Mouse (Mus musculus) mesoderm, embryonic 11.5 days (tissue): ENCODE measurements around the gene Fxyd6.

Source experiments
- DNase-seq: peaks from one replicate; pipeline ENCODE4 v3.0.0-alpha.2; 2012; ENCODE audit warnings: low read depth, low spot score

Gene Fxyd6

DNA sequence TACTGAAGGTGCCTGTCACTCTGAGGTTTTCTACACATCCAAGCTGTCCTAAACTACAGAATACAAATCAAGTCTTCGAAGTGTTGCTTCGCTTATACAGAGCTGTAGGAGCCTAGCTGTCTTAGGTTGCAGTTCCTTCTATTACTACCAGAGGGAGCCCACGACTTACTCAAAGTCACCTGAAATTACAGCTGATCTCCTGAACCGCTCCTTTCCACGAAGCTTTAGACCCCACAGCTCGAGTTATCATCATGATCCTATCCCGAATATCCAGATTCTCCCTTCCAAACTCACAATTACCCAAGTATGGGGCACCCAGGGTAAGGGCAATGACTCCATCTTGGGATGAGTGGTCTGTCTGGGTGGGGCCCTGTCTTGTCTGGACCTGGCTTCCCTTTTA is 41.8 kb downstream of the Fxyd6 start:
- DNase-seq: peak; percentile 59

DNA sequence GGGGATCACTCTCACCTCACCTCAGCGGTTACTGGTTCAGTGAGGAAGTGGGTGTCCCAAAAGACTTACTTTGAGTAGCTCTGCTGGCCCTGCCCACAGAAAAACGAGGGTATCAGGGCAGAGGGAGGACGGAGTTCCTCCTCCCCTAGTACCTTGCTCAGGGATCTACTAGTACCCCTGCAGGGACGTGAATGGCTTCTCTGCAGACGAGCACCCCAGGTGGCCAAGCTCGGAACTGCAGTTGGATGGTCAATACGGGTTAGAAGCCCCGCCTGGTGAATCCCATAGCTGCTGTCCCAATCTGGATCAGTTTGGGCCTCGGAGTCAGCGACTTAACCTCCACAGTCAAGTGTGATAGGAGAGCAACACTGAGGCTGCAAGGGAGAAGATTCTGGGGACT is 42.3 kb downstream of the Fxyd6 start:
- peak; percentile 89 for DNase-seq

DNA sequence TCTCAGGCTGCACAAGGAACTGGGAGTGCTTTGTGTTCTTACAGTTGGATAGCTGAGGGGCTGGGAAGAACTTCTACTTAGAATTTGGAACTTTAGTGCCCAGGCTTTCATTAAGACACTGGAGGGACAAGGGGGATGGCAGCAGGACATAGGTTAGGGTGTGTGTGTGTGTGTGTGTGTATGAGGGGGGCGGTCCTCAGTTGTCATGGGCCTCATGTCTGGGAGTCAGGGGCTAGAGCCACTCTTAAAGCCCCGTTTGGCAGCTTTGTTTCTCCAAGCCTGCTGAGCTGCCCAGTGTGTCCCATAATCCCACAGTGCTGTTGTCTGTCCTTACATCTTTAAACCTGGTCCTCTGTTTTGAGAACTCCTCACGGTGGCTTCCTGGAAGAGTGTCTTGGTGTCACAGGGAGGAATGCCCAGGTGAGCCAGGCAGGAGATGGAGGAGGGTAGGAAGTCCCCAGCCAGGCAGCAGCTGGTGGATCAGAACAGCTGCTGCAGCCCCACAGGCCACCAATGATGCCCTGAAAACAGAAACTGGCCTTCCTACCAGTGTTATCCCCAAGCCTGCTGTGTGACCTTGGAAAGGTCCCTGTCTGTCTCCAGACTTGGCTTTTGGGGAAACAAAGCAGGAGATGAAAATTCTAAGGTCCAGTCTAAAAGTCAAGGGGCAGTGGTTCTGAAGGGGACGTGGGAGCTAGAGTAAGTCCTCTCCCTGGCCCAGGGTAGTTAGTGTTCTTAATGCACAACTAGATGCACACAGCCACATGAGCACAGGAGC is 42.9 kb downstream of the Fxyd6 start:
- DNase-seq: no peak

DNA sequence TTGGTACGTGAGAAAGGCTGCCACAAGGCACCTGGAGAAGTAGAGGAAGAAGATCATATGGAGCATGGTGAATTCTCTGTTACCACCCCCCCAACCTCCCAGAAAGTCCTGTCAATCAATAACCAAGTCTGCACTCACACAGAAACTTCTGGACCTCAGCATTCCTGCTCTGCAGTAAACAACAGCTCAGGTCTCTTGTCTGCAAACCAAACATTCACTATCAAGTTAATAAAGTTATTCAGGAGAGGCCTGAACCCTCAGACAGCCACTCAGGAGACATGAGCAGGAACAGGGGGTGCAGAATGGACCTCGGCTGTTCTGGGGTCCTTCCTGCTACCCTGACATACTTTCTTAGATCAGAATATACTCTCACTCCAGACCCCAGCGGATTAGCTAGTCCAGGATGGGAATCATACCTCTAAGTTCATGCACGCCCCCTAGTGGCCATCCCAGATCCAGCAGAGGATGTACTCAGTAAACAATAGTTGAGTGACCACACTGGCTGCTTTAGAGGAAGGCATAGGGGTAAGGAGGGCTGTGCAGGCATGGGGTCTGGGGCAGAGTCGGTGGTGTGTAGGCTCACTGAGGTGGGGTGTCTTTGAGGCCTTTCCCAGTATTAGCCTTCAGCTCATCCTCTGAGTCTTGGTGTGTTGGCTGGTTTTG is 43.6 kb downstream of the Fxyd6 start:
- peak; percentile 56 for DNase-seq

DNA sequence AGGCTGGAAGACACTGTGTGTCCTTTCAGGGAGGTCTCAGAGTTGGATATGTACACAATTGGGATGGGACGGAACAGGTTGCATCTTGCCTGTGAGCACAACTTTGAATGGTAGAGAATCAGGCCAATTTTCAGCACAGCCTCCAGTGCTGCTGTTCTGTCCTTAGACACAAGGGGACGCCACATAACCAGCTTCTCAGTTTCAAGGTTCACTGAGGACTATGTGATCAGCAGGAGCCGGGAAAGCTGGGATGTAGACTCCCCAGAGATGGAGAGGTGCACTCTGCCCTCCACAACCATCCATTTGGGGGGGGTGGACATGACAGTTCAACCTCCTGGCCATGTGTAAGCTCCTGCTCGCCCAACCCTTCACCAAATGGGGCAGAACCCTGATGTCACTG is 45.9 kb downstream of the Fxyd6 start:
- peak; percentile 67 for DNase-seq

DNA sequence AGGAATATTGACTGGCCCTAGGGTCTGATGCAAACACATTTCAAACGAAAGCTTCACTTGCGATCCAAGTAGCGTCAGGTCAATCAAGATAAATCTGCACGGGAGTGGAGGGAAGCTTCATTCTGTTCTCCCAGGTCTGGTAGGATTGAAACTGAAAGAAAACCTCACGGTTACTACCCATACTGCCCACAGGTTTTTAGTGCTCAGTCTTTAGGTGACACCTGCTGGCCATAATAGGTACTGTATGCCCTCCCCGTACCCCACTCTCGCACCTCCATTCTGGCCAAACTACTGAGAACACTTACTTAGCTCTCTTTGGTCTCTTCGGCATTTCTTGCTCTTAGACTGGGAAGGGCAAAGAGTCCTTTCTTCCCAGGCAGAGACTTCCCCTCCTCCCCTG is 47.3 kb downstream of the Fxyd6 start:
- peak; percentile 48 for DNase-seq

DNA sequence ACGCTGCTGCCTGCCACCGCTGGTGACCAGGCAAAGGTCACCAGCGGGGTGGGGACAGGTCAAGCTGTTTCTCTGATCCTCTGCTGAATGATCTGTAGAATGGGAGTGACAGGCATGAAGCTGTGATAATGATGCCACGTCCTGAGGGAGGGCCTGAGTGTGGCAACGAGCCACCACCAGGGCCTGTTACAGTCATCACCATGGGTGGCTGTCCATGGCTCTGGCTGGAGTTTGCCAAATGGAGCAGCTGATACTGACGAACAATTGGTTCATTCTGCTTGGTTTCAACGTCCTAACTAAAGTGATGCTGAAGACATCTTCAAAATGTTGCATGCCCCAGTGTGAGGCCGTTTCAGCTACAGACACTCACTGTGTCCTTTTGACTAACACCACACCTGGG is 48.3 kb downstream of the Fxyd6 start:
- DNase-seq: no peak

DNA sequence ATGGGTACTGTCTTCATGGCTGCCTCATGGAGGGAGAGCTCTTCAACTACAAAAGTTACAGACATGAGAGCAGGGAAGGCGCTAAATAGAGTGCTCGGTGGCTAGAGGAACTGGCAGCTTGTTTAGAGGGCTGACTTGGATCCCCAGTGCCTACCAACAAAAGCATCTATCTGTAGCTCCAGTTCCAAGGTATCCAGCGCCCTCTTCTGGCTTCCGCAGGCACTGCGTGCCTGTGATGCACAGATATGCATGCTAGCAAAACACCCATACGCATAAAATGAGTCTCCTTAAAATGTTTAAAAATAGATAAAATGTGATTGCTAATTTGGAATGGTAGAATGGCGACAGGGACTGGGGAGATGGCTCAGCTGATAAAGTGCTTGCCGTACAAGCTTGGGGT is 51.2 kb downstream of the Fxyd6 start:
- peak; percentile 30 for DNase-seq

DNA sequence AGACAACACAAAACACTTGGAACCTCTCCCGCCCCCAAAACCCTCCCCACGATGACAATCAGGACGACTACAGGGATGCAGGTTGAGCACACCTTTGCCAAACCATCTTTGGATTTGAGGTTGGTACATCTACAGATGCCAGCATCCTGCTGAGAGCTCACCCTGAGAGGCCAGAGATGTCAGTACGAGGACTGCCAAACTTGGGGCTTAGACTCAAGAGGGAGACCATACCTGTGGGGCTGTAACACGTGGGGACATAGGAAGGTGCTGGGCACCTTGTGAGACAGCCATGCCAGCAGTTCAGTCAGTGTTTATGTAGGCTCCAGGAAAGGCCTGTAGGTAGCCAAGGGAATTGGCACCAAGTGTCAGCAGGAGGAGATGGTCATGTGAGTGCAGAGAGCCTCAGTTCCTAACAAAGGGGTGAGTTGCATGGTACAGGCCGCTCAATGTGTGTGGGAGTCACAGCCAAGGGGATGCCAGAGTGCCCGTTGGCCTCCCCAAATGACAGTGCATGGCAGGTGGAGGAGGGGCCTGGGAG is 52.8 kb downstream of the Fxyd6 start:
- no peak for DNase-seq

DNA sequence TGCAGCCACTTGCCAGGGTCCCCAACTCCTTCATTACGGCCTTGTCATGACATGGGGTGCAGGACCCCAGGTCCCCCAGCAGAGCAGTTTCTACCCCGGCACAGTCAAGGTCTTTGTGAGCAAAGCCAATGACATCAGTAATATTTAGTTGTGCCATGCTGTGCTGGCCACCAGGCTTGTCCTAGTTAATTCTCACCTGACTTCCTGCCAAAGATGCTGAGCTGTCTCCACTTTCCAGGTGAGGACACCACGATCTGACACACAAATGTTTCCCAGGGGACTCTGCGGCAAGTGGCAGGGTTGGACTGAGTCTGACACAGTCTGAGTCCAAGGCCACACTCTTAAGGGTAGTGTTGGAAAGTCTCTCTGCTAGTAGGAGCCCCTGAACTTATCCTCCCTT is 56.5 kb downstream of the Fxyd6 start, which contains the start of gene Dscaml1:
Dscaml1 (plus strand) TSS at position 173 of the 400 bp plus-strand sequence.
- DNase-seq: no peak

DNA sequence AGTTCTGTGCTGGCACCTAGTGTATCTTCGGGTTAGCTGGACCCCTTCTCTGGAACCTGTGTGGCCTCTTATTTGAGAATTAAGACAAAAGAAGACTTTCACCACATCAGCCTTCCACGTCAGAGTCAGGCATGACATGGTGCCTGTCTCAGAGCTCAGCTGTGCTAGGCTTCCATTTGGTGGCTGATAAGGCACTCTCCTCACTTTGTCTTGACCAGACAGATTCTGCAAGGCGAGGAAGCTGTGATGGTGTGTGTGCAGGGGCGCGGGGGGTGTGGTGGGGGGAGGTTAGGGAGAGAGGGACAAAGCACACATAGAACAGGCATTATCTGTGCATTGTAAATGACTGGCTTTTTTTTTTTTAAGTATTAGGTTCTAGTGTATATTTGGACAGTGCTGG is 59.4 kb downstream of the Fxyd6 start:
- DNase-seq: no peak

DNA sequence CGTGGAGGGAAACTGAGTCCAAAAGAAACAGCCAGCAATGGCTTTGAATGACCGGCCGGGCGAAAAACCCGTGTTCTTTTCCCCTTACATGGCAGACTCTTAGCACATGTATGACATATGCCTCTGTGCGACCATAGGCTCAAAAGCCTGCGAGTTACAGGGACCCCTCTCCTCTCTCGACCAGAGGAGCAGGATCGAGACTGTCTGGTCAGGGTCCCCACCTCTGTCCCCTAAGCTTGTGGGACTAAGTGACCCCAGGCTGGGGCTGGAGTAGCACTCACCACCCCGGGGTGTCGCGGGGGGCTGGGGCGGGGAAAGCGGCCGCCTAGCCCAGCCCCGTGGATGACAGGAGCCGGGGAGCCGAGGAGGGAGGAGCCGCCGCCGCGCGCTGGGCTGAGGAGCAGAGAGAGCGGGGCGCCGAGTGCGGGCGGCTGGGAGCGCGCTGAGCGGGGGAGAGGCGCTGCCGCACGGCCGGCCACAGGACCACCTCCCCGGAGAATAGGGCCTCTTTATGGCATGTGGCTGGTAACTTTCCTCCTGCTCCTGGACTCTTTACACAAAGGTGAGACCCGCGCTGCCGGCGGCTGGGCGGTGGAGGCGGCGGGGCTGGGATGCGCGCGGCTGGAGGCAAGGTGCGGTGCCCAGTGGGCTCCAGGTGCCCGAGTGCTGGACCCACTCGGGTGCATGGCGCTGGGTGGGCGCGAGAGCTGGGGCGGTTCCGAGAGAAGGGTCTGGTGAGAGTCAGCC is 60.1 kb downstream of the Fxyd6 start:
- DNase-seq: peak; percentile 19

DNA sequence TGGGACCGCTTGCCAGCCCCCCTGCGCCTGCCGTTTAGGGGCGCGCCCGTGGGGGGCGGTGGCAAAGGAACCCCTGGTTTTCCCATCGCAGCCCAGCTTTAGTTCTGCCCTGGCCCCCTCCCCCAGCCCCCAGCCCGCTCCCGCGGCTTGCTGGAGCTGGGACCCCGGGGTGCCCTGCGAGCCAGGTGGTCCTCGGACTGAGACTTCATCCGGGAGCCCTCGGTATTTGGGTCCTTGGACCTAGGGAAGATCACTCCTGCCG is 60.6 kb downstream of the Fxyd6 start:
- DNase-seq: no peak

DNA sequence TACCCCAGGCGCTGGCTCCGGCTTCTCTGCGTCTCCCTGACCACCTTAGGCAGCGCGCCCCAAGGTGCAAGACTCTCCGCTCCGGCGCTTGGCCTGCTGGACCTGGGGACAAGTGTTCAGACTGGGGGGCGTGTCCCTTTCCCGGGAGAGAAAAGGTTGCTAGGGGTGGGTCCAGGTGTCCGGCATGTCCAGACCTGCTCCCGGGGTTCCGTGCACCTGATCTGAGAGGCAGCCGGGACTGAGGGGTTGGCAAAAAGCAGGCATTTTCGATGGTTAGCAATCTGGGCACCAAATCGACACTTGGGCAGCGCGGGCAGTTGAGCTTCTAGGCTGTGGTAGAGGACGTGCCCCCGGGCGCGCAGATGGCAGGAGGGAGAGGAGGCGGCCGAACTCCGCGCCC is 61.2 kb downstream of the Fxyd6 start:
- DNase-seq: no peak

DNA sequence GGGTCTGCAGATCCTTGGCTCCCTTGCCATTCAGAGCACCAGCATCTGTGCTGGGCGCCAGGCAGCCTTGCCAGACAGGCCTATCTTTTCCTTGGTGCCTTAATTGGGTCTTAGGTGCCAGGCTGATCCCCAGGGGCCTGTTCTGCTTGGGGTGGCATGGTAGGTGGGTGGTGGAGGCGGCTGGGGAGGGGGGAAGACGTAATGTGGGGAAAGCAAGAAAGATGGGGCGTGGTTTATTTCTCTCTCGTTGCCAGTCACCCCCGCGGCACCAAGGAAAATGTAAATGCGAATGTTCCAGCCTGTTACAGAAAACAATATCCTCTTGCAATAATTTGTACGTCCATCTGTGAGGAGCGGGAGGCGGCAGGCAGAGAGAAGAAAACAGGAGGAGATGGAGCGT is 62.7 kb downstream of the Fxyd6 start:
- no peak for DNase-seq

DNA sequence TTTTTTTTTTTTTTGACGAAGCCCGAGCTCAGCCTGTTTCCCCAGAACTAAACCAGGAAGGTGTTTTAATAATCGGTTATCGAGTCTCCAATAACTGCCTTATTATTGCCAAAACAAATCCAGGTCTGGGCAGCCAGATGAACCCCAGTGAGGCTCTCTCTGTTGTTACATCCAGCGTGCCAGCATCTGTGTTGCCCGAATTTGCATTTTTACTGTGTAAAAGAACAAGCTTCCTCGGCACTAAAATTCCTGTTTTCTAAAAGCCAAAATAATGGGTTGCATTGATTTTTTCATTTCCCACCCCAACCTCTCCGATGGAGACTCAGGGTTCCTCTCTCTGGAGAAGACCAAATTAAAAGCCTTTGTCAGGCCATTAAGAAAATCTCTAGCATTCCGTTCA is 63.1 kb downstream of the Fxyd6 start:
- DNase-seq: no peak

DNA sequence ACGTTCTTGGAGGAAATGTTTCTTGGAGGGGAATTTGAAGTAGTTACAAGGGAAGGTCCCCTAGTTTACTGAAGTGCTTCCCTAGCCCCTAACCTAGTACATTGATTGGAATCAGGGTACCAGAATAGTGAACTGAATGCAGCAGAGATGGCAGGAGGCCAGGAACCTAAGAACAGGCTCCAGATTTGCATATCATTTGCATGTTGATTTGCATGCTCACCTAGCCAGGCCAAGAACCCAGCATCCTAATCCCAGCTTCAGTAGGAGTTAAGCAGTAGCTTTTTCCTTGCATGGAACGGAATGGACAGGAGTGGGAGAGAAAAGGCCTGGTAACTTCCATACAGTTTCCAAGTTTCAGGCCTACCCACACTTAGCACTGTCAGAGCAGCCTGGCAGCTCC is 64.2 kb downstream of the Fxyd6 start:
- no peak for DNase-seq

DNA sequence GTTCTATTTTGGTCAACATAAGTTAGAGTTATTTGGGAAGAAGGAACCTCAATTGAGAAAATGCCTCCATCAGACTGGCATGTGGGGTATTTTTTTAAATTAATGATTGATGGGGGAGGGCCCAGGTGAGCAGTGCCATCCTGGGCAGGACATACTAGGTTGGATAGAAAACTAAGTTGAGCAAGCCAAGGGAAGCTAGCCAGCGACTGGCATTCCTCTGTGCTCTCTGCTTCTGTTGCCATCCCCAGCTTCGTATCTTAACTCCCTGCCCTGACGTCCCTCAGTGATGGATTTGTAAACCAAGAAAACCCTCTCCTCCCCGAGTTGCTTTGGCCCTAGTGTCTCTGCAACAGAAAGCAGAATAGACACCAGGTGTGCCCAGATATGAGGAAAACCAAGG is 69.0 kb downstream of the Fxyd6 start:
- no peak for DNase-seq

DNA sequence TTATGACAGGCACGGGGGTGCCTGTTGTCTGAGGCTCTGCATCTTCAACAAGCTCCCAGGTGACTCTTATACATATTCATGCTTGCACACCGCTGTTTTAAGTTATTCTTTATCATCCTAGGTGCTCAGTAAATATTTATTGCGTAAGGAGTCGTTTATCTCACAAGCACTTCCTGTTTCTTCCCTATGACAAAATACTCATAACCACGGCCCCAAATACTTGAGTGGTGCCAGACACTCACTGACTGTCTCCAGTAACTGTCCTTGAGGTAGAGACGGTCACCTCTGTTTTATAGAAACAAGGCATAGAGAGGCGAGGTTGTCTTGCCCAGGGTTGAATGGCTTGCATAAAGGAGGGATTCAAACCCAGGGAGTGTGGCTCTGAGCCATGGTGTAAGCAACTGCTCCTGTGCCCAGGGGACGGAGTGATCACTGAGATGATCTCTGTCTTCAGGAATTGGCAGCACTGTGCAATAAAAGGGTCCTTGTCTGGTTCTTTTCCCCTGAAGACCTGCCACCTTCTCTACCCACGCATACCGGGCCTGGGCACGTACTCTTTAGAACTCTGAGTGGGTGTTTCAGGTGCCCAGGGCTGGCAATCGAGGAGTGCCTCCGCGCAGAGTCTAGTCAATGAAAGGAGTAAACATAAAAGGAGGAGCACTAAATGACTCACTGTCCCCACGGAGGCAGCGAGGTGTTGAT is 70.2 kb downstream of the Fxyd6 start:
- no peak for DNase-seq

DNA sequence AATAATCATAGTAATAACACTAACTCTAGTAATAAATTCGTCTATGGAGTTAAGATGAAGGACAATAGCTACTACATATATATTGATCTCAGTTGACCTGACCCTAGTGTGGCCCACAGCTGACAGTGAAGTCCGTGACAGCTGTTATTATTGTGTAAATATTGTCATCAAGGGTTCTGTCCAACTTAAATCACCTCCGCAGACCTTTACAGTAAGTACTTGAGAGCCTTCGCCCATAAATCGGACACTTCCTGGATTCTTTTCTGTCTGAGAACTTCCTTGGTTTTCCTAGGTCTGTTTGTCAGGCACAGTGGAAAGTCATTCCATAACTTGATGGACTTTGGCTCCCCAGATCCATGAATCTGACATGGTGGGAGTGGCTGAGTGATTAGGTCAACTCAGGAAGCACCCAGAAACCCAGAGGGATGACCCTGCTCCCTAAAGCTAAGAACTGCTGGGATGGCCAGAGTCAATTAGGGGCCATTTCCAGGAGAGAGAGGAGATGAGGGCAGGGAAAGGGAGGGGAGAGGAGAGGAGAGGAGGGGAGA is 74.3 kb downstream of the Fxyd6 start:
- DNase-seq: no peak
